Mouse (Mus musculus) myocyte (in vitro differentiated cells): ENCODE data around the gene Pcp4l1.

ENCODE experiments used
- MAX ChIP-seq: IDR thresholded peaks from one replicate; pipeline ENCODE4 v1.6.1; 2011; ENCODE audit warnings: low read depth, mild to moderate bottlenecking, control low read depth
- POLR2A ChIP-seq: IDR thresholded peaks from one replicate; pipeline ENCODE4 v1.6.1; 2011; ENCODE audit warnings: low read depth, mild to moderate bottlenecking, control low read depth, moderate library complexity; ENCODE audit not compliant: insufficient read length
- USF1 ChIP-seq: IDR thresholded peaks from one replicate; pipeline ENCODE4 v1.6.1; 2011; ENCODE audit warnings: low read depth, mild to moderate bottlenecking, control low read depth, moderate library complexity

GRCm38 (mm10) chr1:171234126-171234525 is 38.1 kb upstream of the Pcp4l1 start, which contains the start of gene Fcer1g:
- TF ChIP-seq MAX (no peak), POLR2A (no peak), USF1 (no peak)
